Mouse (Mus musculus) stomach, adult 2 months (tissue): ENCODE results near the gene Nlrp2. TPM values are rescaled to one million over a fixed set of nuclear protein-coding genes. Genes with fewer than 3 reads are reported as not detected.

ENCODE experiments used
- polyA plus RNA-seq: library from polyadenylated mRNA; depleted of rRNA; stranded (reverse); fragments of >200 nt; gene quantifications from 2 replicates; pipeline ENCODE4 v1.2.3, GENCODE M21; 2012; rRNA removed

The Nlrp2 gene
- polyA plus RNA-seq, result not detected in 2 replicates

GRCm38 (mm10) chr7:5350935-5351334 lies at the start of gene Nlrp2:
TSS of gene Nlrp2 (minus strand) at chr7:5351035.

GRCm38 (mm10) chr7:5350237-5350636 lies 598 bp downstream of the Nlrp2 start, which contains the start of gene Gm5065:
TSS of gene Gm5065 (plus strand) at chr7:5350537.

Other genes with a start within 250 kb of the Nlrp2 start
- gene Rfpl4, start 234.1 kb downstream of the Nlrp2 start, polyA plus RNA-seq, result not detected in 2 replicates
- gene Rasl2-9, start 225.1 kb downstream of the Nlrp2 start, polyA plus RNA-seq, result not detected in 2 replicates
- not detected in 2 replicates for gene Vmn1r55, start 201.4 kb downstream of the Nlrp2 start, polyA plus RNA-seq
- not detected in 2 replicates for gene Vmn1r56, start 154.3 kb downstream of the Nlrp2 start, polyA plus RNA-seq
- gene Vmn1r57, start 132.5 kb downstream of the Nlrp2 start, polyA plus RNA-seq, result not detected in 2 replicates
- not detected in 2 replicates for gene Gm5065, start 498 bp downstream of the Nlrp2 start, polyA plus RNA-seq
- gene Vmn1r58, start 62.4 kb upstream of the Nlrp2 start, polyA plus RNA-seq, result not detected in 2 replicates
- not detected in 2 replicates for gene Vmn1r59, start 105.7 kb upstream of the Nlrp2 start, polyA plus RNA-seq
- not detected in 2 replicates for gene Vmn2r28, start 142.9 kb upstream of the Nlrp2 start, polyA plus RNA-seq
- gene Vmn1r60, start 196.3 kb upstream of the Nlrp2 start, polyA plus RNA-seq, result not detected in 2 replicates